Mouse (Mus musculus) cerebellum, postnatal 4 days (tissue): Measurements from ENCODE around the gene Zfp639.

Experiments used
- DNase-seq, 2 experiments: peaks; one replicate each; pipeline ENCODE4 v3.0.0; 2022; ENCODE audit warnings: low spot score in 2 of 2, mixed read lengths in 1 of 2

Gene Zfp639

DNA sequence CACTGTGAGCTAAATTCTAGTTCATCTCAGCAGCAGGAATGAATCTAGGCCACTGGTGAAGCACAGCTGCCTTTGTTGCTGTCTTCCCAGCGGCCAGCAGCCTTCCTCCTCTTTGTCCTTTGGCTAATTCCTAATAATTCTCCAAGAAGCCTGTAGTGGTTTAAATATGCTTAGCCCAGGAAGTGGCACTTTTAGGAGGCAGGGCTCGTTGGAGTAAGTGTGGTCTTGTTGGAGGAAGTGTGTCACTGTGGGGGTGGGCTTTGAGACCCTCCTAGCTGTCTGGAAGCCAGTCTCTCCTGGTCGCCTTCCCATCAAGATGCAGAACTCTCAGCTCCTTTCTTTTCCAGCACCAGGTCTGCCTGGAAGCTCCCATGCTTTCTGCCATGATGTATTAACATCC is 4.2 kb upstream of the Zfp639 start:
- no peak for DNase-seq

GRCm38 (mm10) chr3:32506366-32507225 is 3.5 kb upstream of the Zfp639 start:
- no peak for DNase-seq

DNA sequence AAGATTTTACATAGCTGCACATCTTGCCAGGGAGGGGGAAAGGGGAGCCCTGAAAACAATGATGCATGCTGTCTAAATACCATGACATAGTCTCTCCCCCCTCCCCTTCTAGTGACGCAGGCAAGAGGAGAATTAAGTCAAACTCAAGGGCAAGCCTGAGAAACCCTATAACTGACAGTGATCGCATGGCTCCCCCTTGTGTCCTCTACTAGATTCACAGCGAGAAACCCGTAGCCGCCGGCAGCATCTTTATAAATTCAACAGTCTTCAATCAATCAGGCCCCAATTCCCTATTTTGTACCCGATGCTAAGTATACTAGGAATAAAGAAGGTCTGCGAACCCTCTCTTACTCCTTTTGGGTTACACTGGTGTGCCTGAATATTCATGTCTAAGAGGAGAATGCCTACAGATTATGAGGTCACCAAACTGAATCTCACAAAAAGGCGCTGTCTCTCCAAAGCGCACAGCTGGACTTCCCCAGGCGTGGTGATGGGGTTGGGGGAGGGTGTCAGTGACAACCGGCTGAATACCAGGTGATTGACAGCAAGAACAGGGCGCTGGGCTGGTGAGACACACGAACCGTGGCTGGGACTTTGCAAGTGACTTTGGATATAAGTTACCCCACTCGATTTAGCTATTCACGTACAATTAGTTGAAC is 1.3 kb upstream of the Zfp639 start:
- peak; percentile 40 to 60 for DNase-seq

DNA sequence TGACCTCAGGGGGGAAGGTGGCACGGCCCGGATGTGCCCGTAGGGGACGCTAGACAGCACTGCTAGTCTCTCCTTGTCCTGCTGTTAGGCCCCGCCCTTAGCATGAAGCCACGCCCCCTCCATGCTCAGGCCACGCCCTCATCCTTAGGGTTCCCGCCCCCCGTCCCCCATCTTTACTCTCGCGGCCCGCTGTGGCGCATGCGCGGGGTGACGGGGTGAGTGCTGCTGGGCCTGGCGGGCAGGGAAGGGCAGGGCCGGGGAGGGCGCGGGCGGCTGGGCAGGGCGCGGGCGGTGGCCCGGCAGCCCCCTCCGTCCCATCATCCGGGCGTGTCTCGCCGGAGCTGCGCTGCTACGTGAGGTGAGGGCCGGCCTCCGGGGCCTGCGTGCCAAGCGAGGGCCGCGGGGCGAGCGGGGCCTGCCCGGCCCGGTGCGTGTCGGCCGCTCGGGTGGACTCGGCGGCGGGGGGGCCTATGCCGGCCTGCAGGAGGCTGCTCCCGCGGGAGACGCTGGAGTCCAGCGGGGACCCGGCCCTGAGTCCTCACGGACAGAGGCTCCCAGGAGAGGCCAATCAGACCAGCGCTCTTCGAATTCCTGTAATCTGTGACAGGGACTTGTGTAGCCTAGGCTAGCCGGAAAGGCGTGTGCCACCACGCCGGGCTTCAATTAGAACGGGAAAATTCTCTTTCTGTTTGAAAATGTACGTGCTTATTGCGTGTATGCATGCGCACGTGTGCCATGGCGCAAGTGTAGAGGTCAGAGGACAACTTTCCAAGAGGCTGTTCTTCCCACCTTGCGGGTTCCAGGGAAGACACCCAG is 524 bp downstream of the Zfp639 start:
- peak; percentile 92 to 97 for DNase-seq

DNA sequence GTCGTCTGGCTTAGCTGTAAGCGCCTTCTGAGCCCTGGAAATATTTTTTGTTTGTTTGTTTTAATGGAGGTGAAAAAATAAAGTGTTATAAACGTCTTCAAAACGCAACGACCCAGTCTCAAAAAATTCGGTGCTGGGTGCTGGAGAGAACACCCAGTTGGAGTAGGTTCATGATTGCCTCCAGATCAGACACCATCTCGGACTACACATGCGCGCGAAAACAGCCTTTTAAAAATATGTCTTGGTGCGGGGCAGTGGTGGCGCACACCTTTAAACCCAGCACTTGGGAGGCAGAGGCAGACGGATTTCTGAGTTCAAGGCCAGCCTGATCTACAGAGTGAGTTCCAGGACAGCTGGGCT is 1.1 kb downstream of the Zfp639 start:
- no peak for DNase-seq

DNA sequence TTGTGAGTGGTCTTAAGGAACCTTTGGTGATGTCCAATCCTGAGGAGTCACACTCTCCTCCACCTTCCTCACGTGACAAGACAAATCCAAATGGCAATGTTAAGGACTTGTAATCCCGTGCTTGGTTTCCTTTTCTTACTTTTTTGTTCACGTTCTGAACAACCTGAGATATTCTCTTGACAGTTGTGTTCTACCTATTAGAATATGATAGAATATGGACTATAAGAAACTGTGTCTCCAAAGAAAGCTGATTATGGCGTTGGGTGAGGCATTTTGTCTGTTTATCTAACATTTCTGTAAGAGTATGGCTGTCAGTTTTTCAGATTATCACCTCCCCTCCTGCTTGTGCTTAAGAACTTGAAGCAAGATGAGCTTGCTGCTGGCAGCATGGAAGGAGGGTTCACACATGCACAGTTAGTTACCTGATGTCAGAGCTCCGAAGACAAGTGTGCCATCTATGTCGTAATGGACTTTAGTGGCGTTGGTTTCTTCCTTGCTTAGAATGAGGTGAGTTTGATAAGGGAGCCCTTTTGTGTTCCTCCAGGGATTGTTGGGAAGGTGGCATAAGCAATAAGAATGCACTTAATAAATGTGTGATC is 2.7 kb downstream of the Zfp639 start:
- no peak for DNase-seq

- DNase-seq: no peak
These were observed 3.5 kb downstream of the Zfp639 start for GRCm38 (mm10) chr3:32513528-32513927.

DNA sequence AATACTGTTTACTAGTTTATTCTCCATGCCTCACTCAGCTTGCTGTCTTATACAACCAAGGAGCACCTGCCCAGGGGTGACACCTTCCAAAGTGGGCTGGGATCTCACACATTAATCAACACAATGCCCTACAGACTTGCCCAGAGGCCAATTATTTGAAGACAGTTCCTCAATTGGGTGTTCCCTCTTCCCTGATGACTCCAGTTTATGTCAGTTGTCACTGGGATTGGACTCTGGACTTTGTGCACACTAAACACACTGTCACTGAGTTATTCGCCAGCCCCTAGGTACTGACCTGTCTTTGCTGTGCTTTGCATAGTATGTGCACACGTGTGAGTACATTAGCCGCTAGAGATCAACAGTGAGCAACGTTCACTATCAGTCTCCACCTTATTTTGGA is 17.1 kb downstream of the Zfp639 start:
- DNase-seq: no peak

GRCm38 (mm10) chr3:32529303-32529898 is 19.3 kb downstream of the Zfp639 start, which contains the start of gene Mfn1:
Mfn1 (plus strand) TSS chr3:32529465.
- DNase-seq: peak; percentile 76 to 84

- DNase-seq: no peak
These were observed 20.0 kb downstream of the Zfp639 start for GRCm38 (mm10) chr3:32530041-32530440.

DNA sequence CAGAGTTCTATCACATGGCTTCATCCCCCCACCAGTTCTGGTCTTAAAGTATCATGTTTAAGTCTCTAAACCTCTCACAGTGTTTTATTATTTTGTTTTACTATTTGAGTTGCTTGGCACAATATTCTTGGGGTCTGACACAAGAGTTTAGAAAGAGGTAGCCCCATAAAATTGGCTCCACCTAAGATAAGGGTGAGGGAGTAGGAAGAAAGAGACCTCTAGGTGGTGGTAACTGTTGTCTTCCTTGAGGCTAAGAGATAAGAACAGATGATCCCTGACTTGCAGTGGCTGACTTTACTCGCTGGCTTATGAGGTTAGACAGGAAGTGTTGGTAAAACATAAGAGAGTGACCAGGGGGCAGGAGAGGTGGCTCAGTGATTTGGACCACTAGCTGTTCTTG is 25.6 kb downstream of the Zfp639 start:
- DNase-seq: no peak

DNA sequence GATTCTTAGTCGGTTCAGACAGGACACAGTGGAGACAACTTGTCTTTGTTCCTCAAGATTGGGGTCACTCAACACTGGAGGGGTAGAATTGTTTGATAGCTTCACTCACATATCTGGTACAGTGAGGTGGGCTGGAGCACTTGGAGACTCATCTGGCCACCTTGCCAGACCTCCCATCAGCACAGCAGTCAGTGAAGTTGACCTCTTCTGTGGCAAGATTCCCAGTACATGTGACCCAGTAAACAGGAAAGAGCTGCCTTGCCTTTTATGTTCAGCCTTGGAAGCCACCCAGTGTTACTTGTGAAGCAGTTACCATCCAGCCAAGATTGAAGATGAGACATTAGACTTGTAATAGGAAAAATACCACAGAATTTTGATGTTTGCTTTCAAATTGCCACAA is 27.5 kb downstream of the Zfp639 start:
- no peak for DNase-seq

DNA sequence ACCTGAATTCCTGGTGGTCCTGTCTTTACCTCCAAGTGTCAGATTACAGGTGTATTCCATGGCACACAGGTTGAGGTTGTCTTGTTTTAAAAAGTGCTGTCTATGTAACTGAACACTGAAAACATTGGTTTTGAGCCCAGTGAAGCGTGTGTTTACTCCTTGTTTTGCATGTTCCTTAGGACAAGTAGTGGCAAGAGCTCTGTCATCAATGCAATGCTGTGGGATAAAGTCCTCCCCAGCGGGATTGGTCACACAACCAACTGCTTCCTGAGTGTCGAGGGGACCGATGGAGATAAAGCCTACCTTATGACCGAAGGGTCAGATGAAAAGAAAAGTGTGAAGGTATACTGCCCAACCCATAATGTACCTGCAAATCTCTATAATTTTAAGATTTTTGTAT is 28.0 kb downstream of the Zfp639 start:
- DNase-seq: no peak

DNA sequence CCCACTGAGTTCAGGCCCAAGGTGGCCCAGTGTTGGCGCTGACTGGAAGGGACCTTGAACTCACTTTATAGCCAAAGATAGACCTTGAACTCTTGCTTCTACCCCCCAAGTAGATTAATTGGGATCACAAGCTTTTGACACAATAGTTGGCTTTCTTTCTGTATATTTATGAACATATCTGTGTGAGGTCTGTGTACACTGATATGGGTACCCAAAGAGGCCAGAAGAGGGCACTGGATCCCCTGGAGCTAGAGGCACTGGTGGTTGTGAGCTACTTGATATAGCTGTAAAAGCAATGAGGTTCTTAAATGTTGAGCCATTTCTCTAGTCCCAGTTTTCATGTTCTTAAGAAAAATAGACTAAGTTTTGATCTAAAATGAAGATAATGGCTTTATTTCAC is 43.0 kb downstream of the Zfp639 start:
- DNase-seq: no peak

GRCm38 (mm10) chr3:32563401-32563800 is 53.3 kb downstream of the Zfp639 start:
- DNase-seq: no peak
